Comparison of ENCODE assay signal across 10 mouse cellular contexts in genomic region chr13:31626991-31627625, GRCm38 (mm10). TPM values are rescaled to one million over a fixed set of nuclear protein-coding genes. Genes with fewer than 3 reads are reported as not detected.
DNase-seq lines count a peak whose midpoint lies in the region; ATAC-seq lines count a peak whose summit lies in the region.
"Had no signal": no experiment of that assay in that cellular context is flagged by ENCODE, and none has a peak within 500 bp of the region (broad histone marks: within the 10 kb centered on the region; RNA-seq: fewer than 3 reads in every experiment).

No protein-coding gene starts in this region.

- no peak overlapping the region for H3K27ac ChIP-seq in kidney, embryonic 14.5 days (ENCODE audit: low read depth, low read length)
- H3K27ac ChIP-seq in hindbrain, embryonic 16.5 days (ENCODE audit: low read depth, low read length), result no peak overlapping the region
- H3K27ac ChIP-seq in neural tube, embryonic 12.5 days, result 0 out of 2 replicates have a peak overlapping the region, but pooled peaks have one; percentile 26

- DNase-seq in kidney, adult 9 months, result no peak
- peak; percentile 44 for DNase-seq in embryo, embryonic 11 days
- no peak for DNase-seq in layer of hippocampus, postnatal 36 days
- DNase-seq in gastrocnemius, postnatal 10 days, result no peak
- no peak for DNase-seq in urinary bladder, postnatal 14 days (ENCODE audit: low spot score)
- DNase-seq: kidney, adult 8-10 months had no signal

- H3K4me2 ChIP-seq in kidney, embryonic 14.5 days (replicated peaks; ENCODE audit: low read depth, low read length), result peak overlapping the region; percentile 79; the same call in 1 of the 2 replicates
- peak overlapping the region; percentile 89; the same call in 1 of the 2 replicates for H3K4me2 ChIP-seq in hindbrain, embryonic 16.5 days (ENCODE audit: low read length)
- H3K4me2 ChIP-seq in neural tube, embryonic 12.5 days (replicated peaks), result peak overlapping the region; percentile 67

- H3K4me3 ChIP-seq in kidney, embryonic 14.5 days (ENCODE audit: low read length), result peak overlapping the region; percentile 48
- peak overlapping the region; percentile 46 for H3K4me3 ChIP-seq in hindbrain, embryonic 16.5 days (ENCODE audit: low read length)
- peak overlapping the region; percentile 41 for H3K4me3 ChIP-seq in neural tube, embryonic 12.5 days

- H3K4me1 ChIP-seq in kidney, embryonic 14.5 days (ENCODE audit: control insufficient read depth, insufficient read depth, low read length), result peaks cover 15% of the 10 kb centered on the region
- peaks cover 27% of the 10 kb centered on the region for H3K4me1 ChIP-seq in hindbrain, embryonic 16.5 days (ENCODE audit: control insufficient read depth, insufficient read depth, low read depth, low read length)
- H3K4me1 ChIP-seq in neural tube, embryonic 12.5 days, result peaks cover 33% of the 10 kb centered on the region

- H3K9ac ChIP-seq in kidney, embryonic 14.5 days (ENCODE audit: low read depth, low read length), result no peak overlapping the region
- peak overlapping the region; percentile 54 for H3K9ac ChIP-seq in hindbrain, embryonic 16.5 days (ENCODE audit: low read depth, low read length)
- peak overlapping the region; percentile 27 for H3K9ac ChIP-seq in neural tube, embryonic 12.5 days

- ATAC-seq in kidney, embryonic 14.5 days (ENCODE audit: low FRiP score, low TSS enrichment), result no peak
- ATAC-seq in hindbrain, embryonic 16.5 days, result 0 out of 2 replicates have a peak, but pooled peaks have one; percentile 3
- no peak for ATAC-seq in neural tube, embryonic 12.5 days (ENCODE audit: low FRiP score, low read depth)

- H3K36me3 ChIP-seq in kidney, embryonic 14.5 days (ENCODE audit: control insufficient read depth, insufficient read depth, low read length), result no peaks in the 10 kb centered on the region
- H3K36me3 ChIP-seq in hindbrain, embryonic 16.5 days (ENCODE audit: control insufficient read depth, insufficient read depth, low read length), result no peaks in the 10 kb centered on the region
- H3K36me3 ChIP-seq in neural tube, embryonic 12.5 days, result no peaks in the 10 kb centered on the region
- H3K36me3 ChIP-seq: G1E had no signal

- H3K9me3 ChIP-seq in kidney, embryonic 14.5 days (ENCODE audit: control insufficient read depth, low read length), result no peaks in the 10 kb centered on the region
- H3K9me3 ChIP-seq in hindbrain, embryonic 16.5 days (ENCODE audit: control insufficient read depth, low read length), result no peaks in the 10 kb centered on the region
- H3K9me3 ChIP-seq in neural tube, embryonic 12.5 days, result no peaks in the 10 kb centered on the region

- under 1% methylated on average over 24 of the region's 24 CpGs for WGBS in kidney, embryonic 14.5 days
- 1% methylated on average over 24 of the region's 24 CpGs for WGBS in hindbrain, embryonic 16.5 days
- under 1% methylated on average over 24 of the region's 24 CpGs for WGBS in neural tube, embryonic 12.5 days

- H3K27me3 ChIP-seq in kidney, embryonic 14.5 days (ENCODE audit: control insufficient read depth, insufficient read depth, low read length), result peaks cover 98% of the 10 kb centered on the region
- H3K27me3 ChIP-seq in hindbrain, embryonic 16.5 days (replicated peaks; ENCODE audit: control insufficient read depth, insufficient read depth, low read length), result peaks cover 66% of the 10 kb centered on the region
- peaks cover 97% of the 10 kb centered on the region for H3K27me3 ChIP-seq in neural tube, embryonic 12.5 days (replicated peaks)

RNA-seq across cellular contexts. Expression of gene Foxf2, which starts 1.5 kb away (rescaled TPM):
- polyA plus RNA-seq in kidney, embryonic 14.5 days (2014; fragmentation: Nextera tagmentation; extraction: Ambion mirVana), result not detected in 2 replicates
- polyA plus RNA-seq in hindbrain, embryonic 16.5 days (2015; fragmentation: Nextera tagmentation; extraction: Ambion mirVana), result 4.2 and 5.1 TPM in 2 replicates
- 7.1 and 7.4 TPM in 2 replicates for polyA plus RNA-seq in neural tube, embryonic 12.5 days (2016; fragmentation: Nextera tagmentation; extraction: Ambion mirVana)
- total RNA-seq in layer of hippocampus, postnatal 36 days (2021), result 1 to 10 TPM; 4.7 to 4.8 TPM
- total RNA-seq in gastrocnemius, postnatal 10 days (2021), result not detected
- polyA plus RNA-seq: G1E had no signal
